Mouse (Mus musculus) embryonic facial prominence, embryonic 11.5 days (tissue): ENCODE measurements around the gene Ppm1f. TPM values are rescaled to one million over a fixed set of nuclear protein-coding genes. Genes with fewer than 3 reads are reported as not detected.
"Not testable (repeated sequence)": the region's sequence is repeated elsewhere in the genome, so short reads cannot be mapped to it uniquely, and the experiment has no call there.

ENCODE experiments used
- ATAC-seq: fragments of 200-750 bp; cut with Nextera tagmentation; replicated peaks from 2 replicates; pipeline ENCODE4 v1.8.0; 2017; ENCODE audit warnings: low read depth; ENCODE audit not compliant: insufficient number of reproducible peaks, low FRiP score, low TSS enrichment
- DNase-seq: peaks from one replicate; pipeline ENCODE4 v3.0.0-alpha.2; 2015; ENCODE audit warnings: low spot score
- H3K27ac ChIP-seq: fragments of 300-500 bp; sonication (generic); replicated peaks from 2 replicates; pipeline ENCODE4 v1.5.1; 2014; ENCODE audit warnings: mild to moderate bottlenecking, low read depth, low read length, control low read depth
- H3K27me3 ChIP-seq: fragments of 300-500 bp; sonication (generic); 2 replicates; pipeline ENCODE4 v1.6.1; 2014; ENCODE audit warnings: mild to moderate bottlenecking, low read length, moderate library complexity, mixed read lengths; ENCODE audit not compliant: control insufficient read depth, insufficient read depth
- H3K36me3 ChIP-seq: fragments of 300-500 bp; sonication (generic); replicated peaks from 2 replicates; pipeline ENCODE4 v1.6.1; 2014; ENCODE audit warnings: low read depth, mild to moderate bottlenecking, low read length, moderate library complexity, mixed read lengths; ENCODE audit not compliant: control insufficient read depth, insufficient read depth
- H3K4me1 ChIP-seq: fragments of 300-500 bp; sonication (generic); 2 replicates; pipeline ENCODE4 v1.6.1; 2014; ENCODE audit warnings: low read length, mixed read lengths; ENCODE audit not compliant: control insufficient read depth, insufficient read depth
- H3K4me2 ChIP-seq: fragments of 300-500 bp; sonication (generic); 2 replicates; pipeline ENCODE4 v1.6.1; 2014; ENCODE audit warnings: low read depth, mild to moderate bottlenecking, control low read depth, low read length, moderate library complexity
- H3K4me3 ChIP-seq: fragments of 300-500 bp; sonication (generic); 2 replicates; pipeline ENCODE4 v1.5.1; 2014; ENCODE audit warnings: low read depth, low read length, control low read depth
- H3K9ac ChIP-seq: fragments of 300-500 bp; sonication (generic); replicated peaks from 2 replicates; pipeline ENCODE4 v1.6.1; 2014; ENCODE audit warnings: mild to moderate bottlenecking, control low read depth, low read length
- H3K9me3 ChIP-seq: fragments of 300-500 bp; sonication (generic); replicated peaks from 2 replicates; pipeline ENCODE4 v1.6.1; 2016; ENCODE audit warnings: mild to moderate bottlenecking, low read length, inconsistent platforms, mixed read lengths; ENCODE audit not compliant: control insufficient read depth
- WGBS: fragments of 180-500 bp; shearing (Covaris S2); extraction: QIAGEN DNeasy Blood & Tissue Kit; methylation state at CpG from one replicate; pipeline ENCODE4 v1.1.7; 2014; 5-methylcytosine and 5-hydroxymethylcytosine counted together
- polyA plus RNA-seq: library from polyadenylated mRNA; unstranded; fragments of >200 nt; fragmentation: Nextera tagmentation; extraction: Ambion mirVana; gene quantifications from 2 replicates; pipeline ENCODE4 v1.2.1, GENCODE M21; 2014

Ppm1f gene
- polyA plus RNA-seq, 1 experiment from 2014 or later = 15.6 TPM

DNA sequence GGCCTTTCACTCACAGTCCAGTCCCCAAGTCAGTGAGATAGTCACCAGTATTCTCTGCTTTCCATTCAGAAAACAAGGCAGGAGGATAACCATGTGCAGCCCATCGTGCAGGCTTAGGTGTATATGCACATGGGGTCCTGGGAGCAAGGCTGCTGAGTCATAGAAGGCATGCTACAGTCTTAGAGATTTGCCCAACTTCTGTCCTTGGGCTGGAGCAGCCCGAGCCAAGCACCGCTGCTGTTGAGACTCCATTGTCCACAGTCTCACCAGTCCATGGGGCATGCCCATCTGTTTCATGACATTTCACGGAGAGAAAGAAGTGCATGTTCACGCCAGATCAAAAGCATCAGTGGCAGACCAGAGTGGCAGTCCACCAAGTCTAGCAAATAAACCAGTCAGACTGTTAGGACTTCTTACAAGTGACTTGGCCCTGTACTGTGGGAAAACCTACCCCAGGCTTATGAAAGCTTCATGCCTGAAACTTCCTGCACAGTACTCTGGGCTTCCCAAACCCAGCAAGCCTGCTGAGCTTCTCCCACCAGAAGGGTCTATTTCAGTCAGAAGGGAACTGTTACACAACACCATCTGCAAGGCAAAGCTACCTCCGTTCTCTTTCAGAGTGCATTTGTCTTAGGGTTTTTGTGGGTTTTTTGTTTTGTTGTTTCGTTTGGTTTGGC lies 22.3 kb downstream of the Ppm1f start:
- DNase-seq (no peak), ATAC-seq (no peak)
- no peak overlapping the region for H3K4me3 ChIP-seq
- no peaks in the 10 kb centered on the region for H3K4me1 ChIP-seq
- H3K4me2 ChIP-seq = no peak overlapping the region
- no peaks in the 10 kb centered on the region for H3K27me3 ChIP-seq
- H3K9me3 ChIP-seq = no peaks in the 10 kb centered on the region
- H3K27ac ChIP-seq = no peak overlapping the region
- H3K36me3 ChIP-seq = no peaks in the 10 kb centered on the region; the same call in 1 of the 2 replicates
- WGBS = 87% methylated on average over 7 of the region's 7 CpGs
- H3K9ac ChIP-seq = no peak overlapping the region

DNA sequence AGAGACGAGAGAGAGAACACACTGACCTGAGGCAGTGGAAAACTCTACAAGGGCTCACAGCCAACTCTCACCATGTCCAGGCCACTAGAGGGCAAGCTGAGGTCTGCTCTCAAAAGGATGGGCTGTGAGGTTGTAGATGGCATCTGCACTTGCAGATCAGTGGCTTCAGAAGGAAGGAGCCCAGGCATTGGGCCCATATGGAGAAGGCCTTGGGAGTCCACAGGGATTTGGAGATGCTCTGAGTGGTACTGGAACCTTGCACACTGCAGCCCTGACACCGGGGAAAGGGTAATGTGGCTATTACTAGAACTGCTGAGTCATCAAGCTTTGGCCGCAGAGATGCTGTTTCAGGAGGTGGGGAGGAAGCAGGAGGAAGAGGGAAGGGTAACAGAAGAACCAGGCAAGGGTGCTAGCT lies 24.8 kb downstream of the Ppm1f start:
- H3K4me3 ChIP-seq = no peak overlapping the region
- H3K27ac ChIP-seq = no peak overlapping the region
- no peaks in the 10 kb centered on the region for H3K9me3 ChIP-seq
- no peaks in the 10 kb centered on the region for H3K27me3 ChIP-seq
- 73% methylated on average over 3 of the region's 3 CpGs for WGBS
- H3K4me2 ChIP-seq = no peak overlapping the region
- no peaks in the 10 kb centered on the region for H3K4me1 ChIP-seq
- H3K9ac ChIP-seq = no peak overlapping the region
- DNase-seq = no peak
- ATAC-seq = no peak
- no peaks in the 10 kb centered on the region; the same call in 1 of the 2 replicates for H3K36me3 ChIP-seq

GRCm38 (mm10) chr16:16924481-16924880 lies 28.2 kb downstream of the Ppm1f start:
- Histone ChIP-seq H3K4me2 (no peak overlapping the region), H3K9ac (no peak overlapping the region), H3K4me1 (no peaks in the 10 kb centered on the region), H3K27ac (no peak overlapping the region), H3K4me3 (no peak overlapping the region), H3K9me3 (no peaks in the 10 kb centered on the region), H3K36me3 (no peaks in the 10 kb centered on the region), H3K27me3 (no peaks in the 10 kb centered on the region)
- ATAC-seq (no peak), DNase-seq (no peak)
- WGBS = 90% methylated on average over 3 of the region's 3 CpGs

- WGBS = 66% methylated on average over 5 of the region's 5 CpGs
- ATAC-seq (no peak), DNase-seq (no peak)
- Histone ChIP-seq H3K4me1 (no peaks in the 10 kb centered on the region), H3K9ac (no peak overlapping the region), H3K27me3 (no peaks in the 10 kb centered on the region), H3K4me2 (no peak overlapping the region), H3K4me3 (no peak overlapping the region), H3K27ac (no peak overlapping the region), H3K36me3 (no peaks in the 10 kb centered on the region), H3K9me3 (no peaks in the 10 kb centered on the region)
Measured at GRCm38 (mm10) chr16:16926536-16926935, 30.3 kb downstream of the Ppm1f start.

- H3K27ac ChIP-seq, H3K9me3 ChIP-seq, ATAC-seq, H3K36me3 ChIP-seq, H3K4me2 ChIP-seq, H3K4me3 ChIP-seq, H3K9ac ChIP-seq, H3K4me1 ChIP-seq, H3K27me3 ChIP-seq: not testable (repeated sequence)
- DNase-seq = peak; percentile 27
- WGBS = 77% methylated on average over 3 of the region's 3 CpGs
Measured at GRCm38 (mm10) chr16:16928908-16929307, 32.6 kb downstream of the Ppm1f start.

GRCm38 (mm10) chr16:16930326-16930725 lies 34.1 kb downstream of the Ppm1f start:
- no peaks in the 10 kb centered on the region for H3K4me1 ChIP-seq
- H3K4me3 ChIP-seq = no peak overlapping the region
- H3K4me2 ChIP-seq = no peak overlapping the region
- DNase-seq (no peak), ATAC-seq (no peak)
- H3K9ac ChIP-seq = no peak overlapping the region
- H3K27ac ChIP-seq = no peak overlapping the region
- H3K9me3 ChIP-seq = no peaks in the 10 kb centered on the region
- no peaks in the 10 kb centered on the region for H3K27me3 ChIP-seq
- 81% methylated on average over 3 of the region's 3 CpGs for WGBS
- no peaks in the 10 kb centered on the region for H3K36me3 ChIP-seq

DNA sequence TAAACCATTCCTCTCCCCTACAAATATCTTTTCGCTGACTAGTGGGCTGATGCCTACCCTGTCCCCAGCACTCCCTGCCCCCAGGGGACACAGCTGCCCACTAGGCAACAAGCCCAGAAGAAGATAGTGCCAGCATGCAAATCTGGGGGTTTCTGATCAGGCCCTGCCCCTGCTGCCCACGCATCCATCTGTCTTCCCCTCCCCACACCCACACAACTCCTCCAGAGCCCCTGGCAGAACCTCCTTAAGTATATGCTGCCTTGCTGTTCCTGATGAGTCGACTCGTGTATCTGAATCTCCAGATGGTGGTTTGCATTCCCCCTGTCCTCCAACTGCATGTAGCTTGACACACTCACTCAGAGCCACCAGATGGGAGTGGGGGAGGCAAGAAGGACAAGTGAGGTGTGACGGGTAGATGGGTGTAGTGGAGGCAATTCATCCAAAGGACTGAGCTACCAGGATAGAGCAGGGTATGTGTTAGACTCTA lies 34.6 kb downstream of the Ppm1f start:
- H3K27ac ChIP-seq = no peak overlapping the region
- no peaks in the 10 kb centered on the region for H3K4me1 ChIP-seq
- H3K4me2 ChIP-seq = no peak overlapping the region
- H3K4me3 ChIP-seq = no peak overlapping the region
- no peaks in the 10 kb centered on the region for H3K36me3 ChIP-seq
- 80% methylated on average over 5 of the region's 5 CpGs for WGBS
- no peaks in the 10 kb centered on the region for H3K9me3 ChIP-seq
- H3K27me3 ChIP-seq = no peaks in the 10 kb centered on the region
- DNase-seq (no peak), ATAC-seq (0 out of 2 replicates have a peak, but pooled peaks have one; percentile 18)
- no peak overlapping the region for H3K9ac ChIP-seq

DNA sequence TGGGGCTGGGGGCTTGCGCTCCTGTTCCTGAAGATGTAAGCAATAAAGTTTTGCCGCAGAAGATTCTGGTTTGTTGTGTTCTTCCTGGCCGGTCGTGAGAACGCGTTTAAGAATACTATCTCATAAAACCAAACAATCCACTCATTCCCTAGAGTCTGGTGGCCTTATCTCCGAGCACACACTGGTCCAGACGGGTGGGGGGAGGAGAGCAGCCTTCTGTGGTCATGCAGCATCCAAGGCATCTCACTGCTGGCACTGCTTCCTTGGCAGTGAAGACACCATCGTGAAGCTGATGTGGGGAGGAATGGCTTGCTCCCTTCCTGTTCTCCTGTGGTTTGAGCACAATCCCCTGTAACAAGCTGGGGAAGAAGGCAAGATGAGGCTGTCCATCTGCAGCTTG lies 43.3 kb downstream of the Ppm1f start:
- H3K9me3 ChIP-seq = no peaks in the 10 kb centered on the region
- H3K36me3 ChIP-seq = no peaks in the 10 kb centered on the region
- ATAC-seq (no peak), DNase-seq (no peak)
- no peaks in the 10 kb centered on the region for H3K27me3 ChIP-seq
- no peak overlapping the region for H3K4me3 ChIP-seq
- WGBS = 91% methylated on average over 9 of the region's 9 CpGs
- H3K27ac ChIP-seq = no peak overlapping the region
- no peaks in the 10 kb centered on the region for H3K4me1 ChIP-seq
- no peak overlapping the region for H3K4me2 ChIP-seq
- no peak overlapping the region for H3K9ac ChIP-seq
